Mouse (Mus musculus) liver, postnatal 0 days (tissue): ENCODE data around the gene Meaf6.

Experiments
- CTCF ChIP-seq: sonication (generic); IDR thresholded peaks from 2 replicates; pipeline ENCODE4 v1.5.1; 2016; ENCODE audit warnings: antibody characterized with exemption, low read depth
- EP300 ChIP-seq: IDR thresholded peaks from 2 replicates; pipeline ENCODE4 v1.6.1; 2016; ENCODE audit warnings: antibody characterized with exemption, low read depth, mild to moderate bottlenecking

- no peak for TF ChIP-seq EP300
- no peak for TF ChIP-seq CTCF
Measured at GRCm38 (mm10) chr4:125152469-125152868, 67.5 kb downstream of the Meaf6 start.
